Mouse (Mus musculus): Measurements from ENCODE around the gene Spns3. TPM values are rescaled to one million over a fixed set of nuclear protein-coding genes. Genes with fewer than 3 reads are reported as not detected.
A peak's percentile ranks its signal among the peaks of the same experiment; 100 is the strongest.

Spns3 gene
- total and polyA plus RNA-seq, 3 experiments: 5.2 to 12.7 TPM; not detected in 1

DNA sequence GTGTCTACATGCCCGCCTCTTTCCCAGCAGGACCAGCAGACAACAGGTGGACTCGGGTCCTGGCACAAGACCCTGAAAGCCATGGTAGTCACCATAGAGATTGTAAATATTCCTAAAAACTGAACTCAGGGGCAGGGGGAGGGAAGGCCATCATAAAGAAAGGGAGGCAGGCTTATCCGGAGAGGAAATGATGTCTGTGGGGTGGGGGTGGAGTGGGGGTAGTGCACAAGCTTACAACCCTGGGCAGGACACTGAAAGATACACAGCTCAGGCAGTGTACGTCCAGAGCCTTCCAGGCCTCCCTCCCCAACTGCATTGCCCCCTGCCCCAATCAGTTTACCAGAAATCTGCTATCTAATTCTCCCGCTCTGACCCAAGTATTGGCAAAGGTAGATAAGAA, 63.1 kb downstream of the Spns3 start:
- H3K9ac ChIP-seq (ENCODE audit: control insufficient read depth, low read depth, low read length, poor library complexity, severe bottlenecking): no peak overlapping the region
- DNase-seq (ENCODE audit: low read depth, low spot score): no peak
- no peak overlapping the region for H3K27ac ChIP-seq (ENCODE audit: control insufficient read depth, low read depth, low read length)
- H3K4me1 ChIP-seq (ENCODE audit: control insufficient read depth in 1 of 2, insufficient read depth in 2 of 2, low read length in 2 of 2): peaks cover 0 to 24% of the 10 kb centered on the region in 2 experiments; a peak in 2 of 4 replicates
- peaks cover 0 to 9% of the 10 kb centered on the region in 2 experiments; a peak in 2 of 4 replicates for H3K27me3 ChIP-seq (ENCODE audit: control insufficient read depth in 1 of 2, insufficient read depth in 2 of 2, low read length in 2 of 2)
- H3K4me3 ChIP-seq (ENCODE audit: control insufficient read depth in 1 of 2, insufficient read depth in 1 of 2, low read depth in 2 of 2, low read length in 2 of 2): no peak overlapping the region
- H3K9me3 ChIP-seq (replicated peaks; ENCODE audit: insufficient read depth, low read length): no peaks in the 10 kb centered on the region
- no peaks in the 10 kb centered on the region for H3K79me2 ChIP-seq (ENCODE audit: control insufficient read depth, insufficient read depth, low read length, poor library complexity)
- TF ChIP-seq CHD1 (IDR thresholded peaks at IDR 0.05; ENCODE audit: low read depth, low read length) (no peak), GATA1 (IDR thresholded peaks at IDR 0.05; ENCODE audit: low read depth, low read length) (0 out of 2 replicates have a peak, but pooled peaks have one; percentile 15)
- peaks cover 0 to 8% of the 10 kb centered on the region in 2 experiments; a peak in 2 of 4 replicates for H3K36me3 ChIP-seq (ENCODE audit: control insufficient read depth in 1 of 2, insufficient read depth in 2 of 2, low read length in 2 of 2)

DNA sequence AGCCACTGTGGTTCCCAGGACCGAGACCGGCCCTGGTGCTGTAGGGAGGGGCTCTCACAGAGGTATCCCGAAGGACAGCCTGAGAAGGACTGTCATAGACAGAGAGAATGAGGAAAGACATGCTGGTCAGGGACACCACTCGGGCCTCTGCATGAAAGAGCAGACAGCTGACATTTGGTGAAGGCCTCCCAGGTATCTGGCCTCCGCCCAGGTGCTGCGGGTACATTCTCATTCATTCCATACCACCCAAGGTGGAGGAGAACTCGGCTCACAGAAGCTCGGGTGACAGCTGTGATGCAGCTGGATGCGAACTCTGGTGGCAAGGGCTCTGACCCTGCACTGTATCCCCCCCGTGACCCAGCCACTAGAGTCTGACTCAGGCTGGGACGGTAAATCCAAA, 64.3 kb downstream of the Spns3 start:
- no peak overlapping the region for H3K4me3 ChIP-seq (ENCODE audit: control insufficient read depth in 1 of 2, insufficient read depth in 1 of 2, low read depth in 2 of 2, low read length in 2 of 2)
- no peaks in the 10 kb centered on the region for H3K9me3 ChIP-seq (replicated peaks; ENCODE audit: insufficient read depth, low read length)
- peaks cover 0 to 32% of the 10 kb centered on the region in 2 experiments; a peak in 2 of 4 replicates for H3K4me1 ChIP-seq (ENCODE audit: control insufficient read depth in 1 of 2, insufficient read depth in 2 of 2, low read length in 2 of 2)
- DNase-seq (ENCODE audit: low read depth, low spot score): no peak
- H3K9ac ChIP-seq (ENCODE audit: control insufficient read depth, low read depth, low read length, poor library complexity, severe bottlenecking): no peak overlapping the region
- H3K36me3 ChIP-seq (ENCODE audit: control insufficient read depth in 1 of 2, insufficient read depth in 2 of 2, low read length in 2 of 2): peaks cover 0 to 8% of the 10 kb centered on the region in 2 experiments; a peak in 2 of 4 replicates
- no peaks in the 10 kb centered on the region for H3K79me2 ChIP-seq (ENCODE audit: control insufficient read depth, insufficient read depth, low read length, poor library complexity)
- no peak for TF ChIP-seq ELF1 (IDR thresholded peaks at IDR 0.05; ENCODE audit: low read depth, low read length)
- no peak for TF ChIP-seq EP300 (IDR thresholded peaks at IDR 0.05; ENCODE audit: low read depth in 1 of 2, low read length in 2 of 2)
- no peak for TF ChIP-seq TBP (IDR thresholded peaks at IDR 0.05; ENCODE audit: low read depth, low read length)
- no peak for TF ChIP-seq KAT2A (conservative IDR thresholded peaks at IDR 0.05; ENCODE audit: low read depth, low read length)
- no peak for TF ChIP-seq JUND (IDR thresholded peaks at IDR 0.05; ENCODE audit: low read depth, low read length)
- no peak for TF ChIP-seq RAD21 (IDR thresholded peaks at IDR 0.05; ENCODE audit: low read depth, low read length)
- no peak for TF ChIP-seq ETS1 (IDR thresholded peaks at IDR 0.05; ENCODE audit: low read depth, low read length)
- no peak for TF ChIP-seq MAX (IDR thresholded peaks at IDR 0.05; ENCODE audit: low read length)
- no peak for TF ChIP-seq SIN3A (IDR thresholded peaks at IDR 0.05; ENCODE audit: low read length)
- TF ChIP-seq GATA1 (IDR thresholded peaks at IDR 0.05; ENCODE audit: low read depth, low read length): no peak
- TF ChIP-seq SMC3 (IDR thresholded peaks at IDR 0.05; ENCODE audit: low read depth, low read length): no peak
- no peak for TF ChIP-seq TAL1 (IDR thresholded peaks at IDR 0.05; ENCODE audit: low read length)
- TF ChIP-seq POLR2A (IDR thresholded peaks at IDR 0.05; ENCODE audit: control insufficient read depth in 1 of 2, insufficient read depth in 1 of 2, low read depth in 1 of 2, low read length in 2 of 2, poor library complexity in 1 of 2): no peak
- TF ChIP-seq NRF1 (IDR thresholded peaks at IDR 0.05; ENCODE audit: insufficient read depth, low read depth, low read length, poor library complexity, severe bottlenecking): no peak
- TF ChIP-seq POLR2AphosphoS2 (IDR thresholded peaks at IDR 0.05; ENCODE audit: low read length): no peak
- no peak overlapping the region for H3K27ac ChIP-seq (ENCODE audit: control insufficient read depth, low read depth, low read length)
- H3K27me3 ChIP-seq (ENCODE audit: control insufficient read depth in 1 of 2, insufficient read depth in 2 of 2, low read length in 2 of 2): peaks cover 0 to 9% of the 10 kb centered on the region in 2 experiments; a peak in 2 of 4 replicates

Measured in MEL (cell line).